Mouse (Mus musculus) adrenal gland (tissue): ENCODE data around the gene Fzd9.
"Not testable (repeated sequence)": the region's sequence is repeated elsewhere in the genome, so short reads cannot be mapped to it uniquely, and the experiment has no call there.

Source experiments
- intact Hi-C: fragments of 180-260 bp; cut with DNase I; formaldehyde crosslinking; loops from one replicate; pipeline ENCODE4 v1.15.1; 2025

Gene Fzd9

GRCm38 (mm10) chr5:135250186-135251078 is 598 bp downstream of the Fzd9 start:
- intact Hi-C loops: no loop called here

- intact Hi-C loops: no loop called here
Measured at GRCm38 (mm10) chr5:135248956-135249676, 1.9 kb downstream of the Fzd9 start.

DNA sequence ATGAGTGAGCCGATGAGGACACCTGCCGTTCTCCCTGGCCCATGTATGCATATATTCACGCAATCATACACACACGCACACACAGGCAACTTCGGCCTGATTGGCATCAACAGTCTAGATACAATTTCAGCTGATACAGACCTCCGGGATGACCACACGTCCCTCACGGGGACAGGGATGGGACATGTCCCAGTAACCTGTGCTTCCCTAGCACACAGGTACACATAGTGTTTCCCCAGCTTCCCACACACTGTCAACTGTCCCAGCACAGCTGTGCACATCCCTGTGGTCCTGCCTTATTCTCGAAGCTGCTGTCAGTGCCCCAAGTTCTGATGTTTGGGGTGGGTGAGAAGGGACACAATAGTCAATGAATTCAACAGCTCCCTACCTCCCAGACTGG is 3.7 kb downstream of the Fzd9 start:
- intact Hi-C loops: no loop called here

DNA sequence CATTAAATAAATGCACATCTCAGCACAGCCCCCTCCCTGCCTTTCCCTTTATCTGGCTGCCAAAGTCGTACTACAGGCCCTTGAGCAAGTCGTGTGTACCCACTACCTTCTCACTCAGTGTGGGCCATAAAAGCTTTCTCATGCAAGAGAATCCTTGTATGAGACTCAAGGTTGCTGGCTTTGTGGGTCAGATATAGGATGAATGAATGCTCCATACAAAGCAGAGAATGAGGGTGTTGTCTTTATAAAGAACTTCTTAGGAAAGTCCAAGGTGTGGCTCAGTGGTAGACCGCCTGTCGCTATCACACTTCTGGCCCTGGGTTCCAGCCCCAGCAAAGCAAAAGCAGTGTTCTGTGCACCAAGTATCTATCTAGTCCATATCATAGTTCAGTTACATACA is 4.5 kb downstream of the Fzd9 start:
- intact Hi-C loops: no loop called here

GRCm38 (mm10) chr5:135243166-135243565 is 7.9 kb downstream of the Fzd9 start:
- intact Hi-C loops: no loop called here

- intact Hi-C loops: no loop called here
Measured at GRCm38 (mm10) chr5:135242608-135243007, 8.4 kb downstream of the Fzd9 start.

DNA sequence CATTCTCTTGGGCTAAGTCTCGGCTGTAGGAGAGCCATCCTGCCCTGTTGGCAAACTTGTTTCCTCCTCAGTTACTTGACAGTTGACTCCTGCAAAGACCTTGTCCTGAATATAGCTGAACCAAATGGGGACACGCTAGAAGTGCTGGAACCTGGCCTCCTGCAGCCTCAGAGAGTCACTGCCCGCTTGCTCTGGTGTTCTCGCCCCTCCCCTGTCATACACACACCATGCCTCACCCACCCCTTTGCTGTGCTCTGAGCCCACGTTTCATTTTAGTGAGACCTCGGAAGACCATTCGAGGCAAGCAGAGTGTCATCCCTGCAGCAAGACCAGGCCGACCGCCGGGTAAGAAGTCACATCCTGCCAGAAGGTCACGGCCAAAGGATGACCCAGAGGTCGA is 8.9 kb downstream of the Fzd9 start:
- intact Hi-C loops: no loop called here

GRCm38 (mm10) chr5:135241474-135241873 is 9.6 kb downstream of the Fzd9 start:
- intact Hi-C loops: no loop called here

GRCm38 (mm10) chr5:135238832-135239231 is 12.2 kb downstream of the Fzd9 start:
- intact Hi-C loops: loop anchor here (5.0 kb wide), 1 partner anchor 98 kb away; no protein-coding TSS in a partner anchor

GRCm38 (mm10) chr5:135236571-135236970 is 14.5 kb downstream of the Fzd9 start:
- intact Hi-C loops: loop anchor here (2.0 to 5.0 kb wide), 2 partner anchors 50 to 101 kb away; no protein-coding TSS in a partner anchor

GRCm38 (mm10) chr5:135233166-135233920 is 17.7 kb downstream of the Fzd9 start:
- intact Hi-C loops: no loop called here

DNA sequence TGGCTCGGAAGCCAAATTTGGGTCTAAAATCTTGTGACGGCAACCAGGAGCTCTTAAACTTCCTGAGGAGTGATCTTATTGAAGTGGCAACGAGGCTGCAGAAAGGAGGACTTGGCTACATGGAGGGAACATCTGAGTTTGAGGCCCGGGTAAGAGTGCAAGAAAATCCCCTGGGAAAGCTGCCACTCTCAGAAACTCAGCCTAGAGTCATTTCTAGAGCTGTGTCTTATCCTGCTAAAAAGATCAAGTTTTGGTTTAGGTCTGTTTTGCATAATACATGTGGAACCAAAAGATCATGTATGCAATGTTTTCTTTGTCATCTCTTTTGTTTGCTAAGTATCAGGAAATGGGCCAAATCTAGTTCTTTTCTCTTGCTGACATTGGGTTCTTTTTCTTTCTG is 20.8 kb downstream of the Fzd9 start:
- intact Hi-C loops: no loop called here

- intact Hi-C loops: not testable (repeated sequence)
Measured at GRCm38 (mm10) chr5:135225879-135226278, 25.2 kb downstream of the Fzd9 start.

DNA sequence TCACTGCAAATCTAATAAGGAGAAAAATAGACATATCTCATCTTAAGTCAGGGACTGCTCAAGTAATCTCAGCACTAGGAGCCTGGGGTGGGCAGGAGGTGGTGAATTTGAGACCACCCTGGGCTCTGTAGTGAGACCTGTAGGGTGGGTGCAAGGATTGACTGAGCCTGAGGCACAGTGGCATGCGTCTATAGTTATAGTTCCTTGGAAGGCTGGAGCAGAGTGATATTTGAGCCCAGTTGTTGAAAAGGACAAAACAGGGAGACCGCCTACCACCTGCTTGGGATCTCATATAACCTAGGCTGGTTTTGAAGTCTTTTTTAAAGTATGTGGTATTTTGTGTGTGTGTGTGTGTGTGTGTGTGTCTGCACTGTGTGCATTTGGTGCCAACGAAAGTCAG is 26.9 kb downstream of the Fzd9 start:
- intact Hi-C loops: no loop called here

DNA sequence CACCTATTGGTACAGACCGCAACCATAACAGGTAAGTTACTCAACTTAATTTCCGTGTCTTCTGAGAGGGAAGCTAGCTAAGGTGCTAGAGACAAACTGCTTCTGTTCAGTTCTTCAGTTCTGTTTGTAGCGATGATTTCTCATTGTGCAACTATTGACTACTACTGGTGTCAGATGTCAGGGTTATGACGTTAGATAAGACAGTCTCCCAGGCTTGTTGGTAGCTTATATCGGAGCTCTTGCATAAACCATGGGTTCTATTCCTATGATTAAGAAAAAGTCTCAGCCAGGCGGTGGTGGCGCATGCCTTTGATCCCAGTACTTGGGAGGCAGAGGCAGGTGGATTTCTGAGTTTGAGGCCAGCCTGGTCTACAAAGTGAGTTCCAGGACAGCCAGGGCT is 29.0 kb downstream of the Fzd9 start:
- intact Hi-C loops: no loop called here

- intact Hi-C loops: no loop called here
Measured at GRCm38 (mm10) chr5:135220941-135221340, 30.1 kb downstream of the Fzd9 start.

DNA sequence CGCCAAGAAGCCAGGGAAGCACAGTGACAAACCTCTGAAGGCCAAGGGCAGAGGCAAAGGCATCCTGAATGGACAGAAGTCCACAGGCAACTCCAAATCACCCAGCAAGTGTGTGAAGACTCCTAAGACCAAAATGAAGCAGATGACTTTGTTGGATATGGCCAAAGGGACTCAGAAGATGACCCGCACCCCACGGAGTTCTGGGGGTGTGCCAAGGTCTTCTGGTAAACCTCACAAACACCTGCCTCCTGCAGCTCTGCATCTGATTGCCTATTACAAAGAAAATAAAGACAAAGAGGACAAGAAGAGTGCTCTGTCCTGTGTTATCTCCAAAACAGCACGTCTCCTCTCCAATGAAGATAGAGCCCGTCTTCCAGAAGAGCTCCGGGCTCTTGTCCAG is 34.2 kb downstream of the Fzd9 start:
- intact Hi-C loops: no loop called here

DNA sequence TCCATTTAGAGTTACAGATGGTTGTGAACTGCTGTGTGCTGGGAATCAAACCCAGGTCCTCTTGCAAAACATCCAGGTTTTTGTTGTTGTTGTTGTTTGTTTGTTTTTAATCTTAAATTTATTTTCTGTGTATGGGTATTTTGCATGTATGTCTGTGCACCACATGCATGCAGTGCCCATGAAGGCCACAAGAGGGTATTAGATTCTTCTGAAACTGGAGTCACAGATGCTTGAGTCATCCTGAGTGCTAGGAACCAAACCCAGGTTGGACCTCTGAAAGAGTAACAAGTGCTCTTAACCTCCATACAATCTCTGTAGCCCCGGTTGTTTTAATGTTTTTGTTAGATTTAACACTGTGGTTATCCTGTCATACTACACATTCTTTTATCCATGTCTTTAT is 42.8 kb downstream of the Fzd9 start:
- intact Hi-C loops: no loop called here

GRCm38 (mm10) chr5:135202763-135203162 is 48.3 kb downstream of the Fzd9 start:
- intact Hi-C loops: no loop called here
